Mouse (Mus musculus): ENCODE results near the gene Ctr9.

Ctr9 gene

DNA sequence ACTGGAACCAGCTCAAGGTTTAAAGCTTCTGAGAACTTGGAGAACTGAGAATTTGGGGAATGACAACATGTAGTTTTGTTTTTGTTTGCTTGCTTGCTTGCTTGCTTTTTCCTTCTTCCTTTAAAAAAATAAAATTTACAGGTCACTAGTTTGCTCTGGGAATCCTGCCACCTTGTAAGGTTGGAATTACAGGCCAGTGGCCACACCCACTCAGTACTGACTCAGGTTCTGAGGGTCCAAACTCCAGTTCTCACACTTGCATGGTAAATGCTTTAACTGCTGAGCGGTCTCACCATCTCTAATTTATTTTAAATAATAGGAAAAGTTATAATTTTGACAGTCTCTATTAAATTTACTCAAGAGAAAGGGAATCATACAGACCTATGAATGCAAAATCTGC, 69.4 kb downstream of the Ctr9 start:
- DNase-seq (ENCODE audit: low spot score), result no peak

Measured in ovary, postnatal 10 days (tissue).